Mouse (Mus musculus) heart, embryonic 12.5 days (tissue): ENCODE results near the gene Hibadh. TPM values are rescaled to one million over a fixed set of nuclear protein-coding genes. Genes with fewer than 3 reads are reported as not detected.

ENCODE experiments used
- ATAC-seq: fragments of 200-750 bp; cut with Nextera tagmentation; 2 replicates; pipeline ENCODE4 v1.8.0; 2017; ENCODE audit warnings: moderate TSS enrichment, moderate library complexity; ENCODE audit not compliant: insufficient number of reproducible peaks, low FRiP score
- H3K27ac ChIP-seq: fragments of 300-500 bp; sonication (generic); 2 replicates; pipeline ENCODE4 v1.5.1; 2016; ENCODE audit warnings: mild to moderate bottlenecking, moderate library complexity; ENCODE audit not compliant: poor library complexity, severe bottlenecking
- H3K27me3 ChIP-seq: fragments of 300-500 bp; sonication (generic); replicated peaks from 2 replicates; pipeline ENCODE4 v1.6.1; 2016; ENCODE audit warnings: mild to moderate bottlenecking, moderate library complexity
- H3K36me3 ChIP-seq: fragments of 300-500 bp; sonication (generic); 2 replicates; pipeline ENCODE4 v1.6.1; 2016; ENCODE audit warnings: mild to moderate bottlenecking, moderate library complexity
- H3K4me1 ChIP-seq: fragments of 300-500 bp; sonication (generic); replicated peaks from 2 replicates; pipeline ENCODE4 v1.6.1; 2016; ENCODE audit warnings: mild to moderate bottlenecking
- H3K4me2 ChIP-seq: fragments of 300-500 bp; sonication (generic); 2 replicates; pipeline ENCODE4 v1.6.1; 2016; ENCODE audit warnings: mild to moderate bottlenecking, moderate library complexity
- H3K4me3 ChIP-seq: fragments of 300-500 bp; sonication (generic); 2 replicates; pipeline ENCODE4 v1.5.1; 2016; ENCODE audit warnings: mild to moderate bottlenecking
- H3K9ac ChIP-seq: fragments of 300-500 bp; sonication (generic); 2 replicates; pipeline ENCODE4 v1.6.1; 2016; ENCODE audit warnings: mild to moderate bottlenecking, moderate library complexity
- H3K9me3 ChIP-seq: fragments of 300-500 bp; sonication (generic); replicated peaks from 2 replicates; pipeline ENCODE4 v1.6.1; 2016; ENCODE audit warnings: mild to moderate bottlenecking, moderate library complexity
- WGBS: fragments of 180-500 bp; shearing (Covaris S2); methylation state at CpG from one replicate; pipeline ENCODE4 v1.1.7; 2016; 5-methylcytosine and 5-hydroxymethylcytosine counted together
- polyA plus RNA-seq: library from polyadenylated mRNA; unstranded; fragments of >200 nt; fragmentation: Nextera tagmentation; extraction: Ambion mirVana; gene quantifications from 2 replicates; pipeline ENCODE4 v1.2.1, GENCODE M21; 2016

Hibadh gene
- polyA plus RNA-seq, 1 experiment from 2014 or later = 126 TPM

DNA sequence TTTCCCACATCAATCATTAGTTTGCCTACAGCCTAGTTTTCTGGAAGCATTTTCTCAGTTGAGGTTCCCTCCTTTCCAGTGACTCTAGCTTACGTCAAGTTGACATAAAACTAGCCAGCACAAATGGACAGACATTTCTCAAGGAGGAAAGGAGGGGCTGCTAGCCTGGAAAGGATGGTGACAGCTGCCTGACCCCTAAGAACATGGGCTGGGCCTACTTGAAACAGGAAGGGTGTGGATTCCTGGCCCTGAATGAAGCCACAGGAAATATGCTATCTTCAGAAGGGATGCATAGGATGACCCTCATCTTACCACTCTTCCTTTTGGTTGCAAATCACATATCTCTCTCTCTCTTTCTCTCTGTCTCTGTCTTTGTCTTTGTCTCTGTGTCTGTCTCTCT, 138.7 kb downstream of the Hibadh start:
- H3K9ac ChIP-seq = no peak overlapping the region
- H3K27me3 ChIP-seq = no peaks in the 10 kb centered on the region
- H3K4me2 ChIP-seq = no peak overlapping the region
- no peaks in the 10 kb centered on the region for H3K4me1 ChIP-seq
- H3K4me3 ChIP-seq = no peak overlapping the region
- no peaks in the 10 kb centered on the region for H3K36me3 ChIP-seq
- H3K27ac ChIP-seq = no peak overlapping the region
- ATAC-seq = no peak
- WGBS = 68% methylated on average over 1 of the region's 1 CpGs
- H3K9me3 ChIP-seq = no peaks in the 10 kb centered on the region

Other genes with a start within 250 kb of the Hibadh start
- 102 and 111 TPM in 2 replicates for gene Tax1bp1, start 73.3 kb upstream of the Hibadh start, polyA plus RNA-seq